Mouse (Mus musculus) ES-E14 (cell line): Measurements from ENCODE around the gene Letm1.

Experiments
- CHD2 ChIP-seq: IDR thresholded peaks from 2 replicates; pipeline ENCODE4 v1.6.1; 2014; ENCODE audit warnings: mild to moderate bottlenecking, low read depth, low read length, inconsistent platforms
- MAFK ChIP-seq: IDR thresholded peaks from 2 replicates; pipeline ENCODE4 v1.6.1; 2014; ENCODE audit warnings: mild to moderate bottlenecking, low read depth, low read length, inconsistent platforms; ENCODE audit not compliant: insufficient read depth
- ZC3H11A ChIP-seq: IDR thresholded peaks from 2 replicates; pipeline ENCODE4 v1.6.1; 2012; ENCODE audit warnings: low read depth, mild to moderate bottlenecking, inconsistent platforms, low read length, borderline replicate concordance
- ZNF384 ChIP-seq: IDR thresholded peaks from 2 replicates; pipeline ENCODE4 v1.6.1; 2012; ENCODE audit warnings: low read depth, low read length, inconsistent platforms

GRCm38 (mm10) chr5:33722266-33723018 lies 60.2 kb downstream of the Letm1 start:
- TF ChIP-seq CHD2 (no peak), ZC3H11A (no peak), MAFK (no peak), ZNF384 (no peak)
